Mouse (Mus musculus) liver, embryonic 14.5 days (tissue): ENCODE measurements around the gene Taar3. TPM values are rescaled to one million over a fixed set of nuclear protein-coding genes. Genes with fewer than 3 reads are reported as not detected.

Source experiments
- ATAC-seq: fragments of 200-750 bp; cut with Nextera tagmentation; 2 replicates; pipeline ENCODE4 v1.8.0; 2017; ENCODE audit warnings: moderate number of reproducible peaks, mild to moderate bottlenecking, moderate library complexity; ENCODE audit not compliant: insufficient read depth
- DNase-seq, 3 experiments: peaks; one replicate each; pipeline ENCODE4 v3.0.0-alpha.2; 2012 to 2013; ENCODE audit warnings: low read depth in 3 of 3, low spot score in 3 of 3
- H3K27ac ChIP-seq: fragments of 300-500 bp; sonication (generic); 2 replicates; pipeline ENCODE4 v1.5.1; 2014; ENCODE audit warnings: moderate library complexity, mild to moderate bottlenecking, control low read depth, inconsistent platforms
- H3K27me3 ChIP-seq: fragments of 300-500 bp; sonication (generic); 2 replicates; pipeline ENCODE4 v1.6.1; 2014; ENCODE audit warnings: mild to moderate bottlenecking, low read length, moderate library complexity; ENCODE audit not compliant: control insufficient read depth, insufficient read depth
- H3K36me3 ChIP-seq: fragments of 300-500 bp; sonication (generic); replicated peaks from 2 replicates; pipeline ENCODE4 v1.6.1; 2014; ENCODE audit warnings: low read depth; ENCODE audit not compliant: control insufficient read depth, insufficient read depth
- H3K4me1 ChIP-seq, 2 experiments: fragments of 200-500 bp in 1 of 2; fragments of 300-500 bp in 1 of 2; sonication (generic) in 1 of 2; replicated peaks; 2 replicates each; pipeline ENCODE4 v1.6.1; 2012 to 2014; ENCODE audit warnings: antibody characterized with exemption in 1 of 2, inconsistent platforms in 1 of 2, low read length in 1 of 2; ENCODE audit not compliant: control insufficient read depth in 2 of 2, insufficient read depth in 2 of 2
- H3K4me2 ChIP-seq: fragments of 300-500 bp; sonication (generic); 2 replicates; pipeline ENCODE4 v1.6.1; 2014; ENCODE audit warnings: low read depth, mild to moderate bottlenecking, control low read depth, moderate library complexity
- H3K4me3 ChIP-seq, 2 experiments: fragments of 200-500 bp in 1 of 2; fragments of 300-500 bp in 1 of 2; sonication (generic) in 1 of 2; 2 replicates each; pipeline ENCODE4 v1.5.1; 2012 to 2014; ENCODE audit warnings: low read depth in 2 of 2, low read length in 2 of 2, mild to moderate bottlenecking in 2 of 2, control low read depth in 1 of 2, inconsistent platforms in 1 of 2, moderate library complexity in 1 of 2; ENCODE audit not compliant: insufficient read depth in 1 of 2
- H3K9ac ChIP-seq: fragments of 300-500 bp; sonication (generic); replicated peaks from 2 replicates; pipeline ENCODE4 v1.6.1; 2014; ENCODE audit warnings: mild to moderate bottlenecking, control low read depth, moderate library complexity
- H3K9me3 ChIP-seq: fragments of 300-500 bp; sonication (generic); 2 replicates; pipeline ENCODE4 v1.6.1; 2016; ENCODE audit warnings: low read length, mixed read lengths; ENCODE audit not compliant: control insufficient read depth
- CTCF ChIP-seq: IDR thresholded peaks from 2 replicates; pipeline ENCODE4 v1.5.1; 2016; ENCODE audit warnings: antibody characterized with exemption, low read depth, control low read depth
- EP300 ChIP-seq: IDR thresholded peaks from 2 replicates; pipeline ENCODE4 v1.6.1; 2016; ENCODE audit warnings: antibody characterized with exemption, low read depth
- WGBS: fragments of 180-500 bp; shearing (Covaris S2); extraction: QIAGEN DNeasy Blood & Tissue Kit; methylation state at CpG from one replicate; pipeline ENCODE4 v1.1.7; 2014; ENCODE audit not compliant: insufficient replicate concordance; 5-methylcytosine and 5-hydroxymethylcytosine counted together
- polyA plus RNA-seq, 2 experiments: library from polyadenylated mRNA; depleted of rRNA in 1 of 2; stranded (reverse) in 1 of 2; unstranded in 1 of 2; fragments of >200 nt; fragmentation: Nextera tagmentation in 1 of 2; extraction: Ambion mirVana in 1 of 2; gene quantifications; 2 replicates each; pipeline versions ENCODE4 v1.2.1 to v1.2.3; 2012 to 2014

Gene Taar3
- polyA plus RNA-seq, 2 experiments = not detected

DNA sequence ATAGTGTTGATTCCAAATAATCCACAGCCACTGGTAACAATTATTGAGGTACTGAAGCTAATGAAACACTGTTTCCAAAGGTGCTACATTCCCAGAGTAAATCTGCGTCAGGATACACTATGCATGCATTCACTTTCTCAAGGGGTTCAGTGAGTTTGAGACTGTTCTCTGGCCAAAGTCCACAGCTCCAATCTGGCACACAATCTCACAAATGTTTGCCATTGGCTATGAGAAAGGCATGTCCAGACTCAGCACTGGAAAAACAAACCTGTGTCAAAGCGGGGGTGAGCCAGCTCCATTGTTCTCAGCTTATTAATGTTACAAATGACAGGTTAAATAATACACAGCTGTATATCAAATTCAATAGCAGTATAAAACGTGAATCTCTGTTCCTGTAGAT, 9.7 kb downstream of the Taar3 start:
- no peak overlapping the region for H3K4me2 ChIP-seq
- no peaks in the 10 kb centered on the region for H3K27me3 ChIP-seq
- WGBS = 47% methylated on average over 3 of the region's 3 CpGs
- TF ChIP-seq CTCF = no peak
- TF ChIP-seq EP300 = no peak
- DNase-seq (no peak), ATAC-seq (no peak)
- no peaks in the 10 kb centered on the region for H3K4me1 ChIP-seq
- no peak overlapping the region for H3K9ac ChIP-seq
- no peaks in the 10 kb centered on the region for H3K9me3 ChIP-seq
- no peak overlapping the region for H3K27ac ChIP-seq
- no peaks in the 10 kb centered on the region for H3K36me3 ChIP-seq
- no peak overlapping the region for H3K4me3 ChIP-seq

- Histone ChIP-seq H3K27ac (no peak within 1 kb of the TSS), H3K9ac (no peak within 1 kb of the TSS), H3K4me1 (no peaks in the 10 kb centered on the region), H3K4me3 (no peak within 1 kb of the TSS), H3K36me3 (no peaks in the 10 kb centered on the region), H3K27me3 (no peaks in the 10 kb centered on the region), H3K4me2 (no peak within 1 kb of the TSS), H3K9me3 (no peaks in the 10 kb centered on the region)
- DNase-seq = no peak
- no peak for ATAC-seq
- no peak for TF ChIP-seq EP300
- TF ChIP-seq CTCF = no peak
- WGBS = 68% methylated on average over 13 of the region's 13 CpGs
These were observed 11.1 kb downstream of the Taar3 start, which contains the start of gene Taar4 for GRCm38 (mm10) chr10:23960444-23960915. TSS of gene Taar4 (plus strand) at chr10:23960494.

DNA sequence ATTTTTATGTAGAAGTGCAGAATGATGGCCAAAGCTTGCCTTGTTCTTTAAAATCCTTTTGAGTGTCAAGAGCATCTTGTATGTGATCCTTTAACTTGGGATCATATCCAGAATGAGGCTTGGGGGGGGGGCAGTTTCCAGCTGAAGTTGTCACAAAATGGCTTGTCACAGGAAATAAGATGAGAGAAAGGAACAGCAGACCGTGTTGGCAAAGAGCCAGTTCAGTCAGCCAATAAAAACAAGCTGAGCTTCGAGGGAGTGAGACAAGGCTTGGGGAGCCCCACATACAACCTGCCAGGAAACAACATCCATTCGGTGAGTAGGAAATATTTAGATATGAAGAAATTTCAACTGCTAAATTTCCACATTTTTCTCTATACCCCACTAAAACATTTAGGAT, 14.1 kb downstream of the Taar3 start:
- Histone ChIP-seq H3K4me1 (no peaks in the 10 kb centered on the region), H3K27me3 (no peaks in the 10 kb centered on the region), H3K36me3 (no peaks in the 10 kb centered on the region), H3K4me3 (no peak overlapping the region), H3K9ac (no peak overlapping the region), H3K27ac (no peak overlapping the region), H3K9me3 (no peaks in the 10 kb centered on the region), H3K4me2 (no peak overlapping the region)
- no peak for ATAC-seq
- DNase-seq = no peak
- 38% methylated on average over 3 of the region's 3 CpGs for WGBS
- no peak for TF ChIP-seq EP300
- no peak for TF ChIP-seq CTCF

GRCm38 (mm10) chr10:23964921-23965610, 15.7 kb downstream of the Taar3 start:
- Histone ChIP-seq H3K9ac (no peak overlapping the region), H3K9me3 (no peaks in the 10 kb centered on the region), H3K27ac (no peak overlapping the region), H3K27me3 (no peaks in the 10 kb centered on the region), H3K4me1 (no peaks in the 10 kb centered on the region), H3K4me3 (no peak overlapping the region), H3K4me2 (no peak overlapping the region), H3K36me3 (no peaks in the 10 kb centered on the region)
- TF ChIP-seq CTCF (no peak), EP300 (no peak)
- no peak for ATAC-seq
- DNase-seq = no peak
- WGBS = 63% methylated on average over 6 of the region's 6 CpGs

DNA sequence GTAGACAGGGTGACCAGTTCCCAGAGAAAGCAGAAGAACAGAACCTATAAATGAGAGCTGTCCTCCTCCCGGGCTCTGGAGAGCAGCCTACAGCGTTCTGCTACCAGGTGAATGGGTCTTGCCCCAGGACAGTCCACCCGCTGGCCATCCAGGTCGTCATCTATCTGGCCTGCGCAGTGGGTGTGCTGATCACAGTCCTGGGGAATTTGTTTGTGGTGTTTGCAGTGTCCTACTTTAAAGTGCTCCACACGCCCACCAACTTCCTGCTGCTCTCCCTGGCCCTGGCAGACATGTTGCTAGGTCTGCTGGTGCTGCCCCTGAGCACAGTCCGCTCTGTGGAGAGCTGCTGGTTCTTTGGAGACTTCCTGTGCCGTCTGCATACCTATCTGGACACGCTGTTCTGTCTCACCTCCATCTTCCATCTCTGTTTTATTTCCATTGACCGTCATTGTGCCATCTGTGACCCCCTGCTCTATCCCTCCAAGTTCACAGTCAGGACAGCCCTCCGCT, 21.4 kb downstream of the Taar3 start, which contains the start of gene Taar5:
Gene Taar5, plus strand, starts transcription at position 51 of the 510 bp plus-strand sequence.
- no peak within 1 kb of the TSS for H3K27ac ChIP-seq
- ATAC-seq = no peak
- no peak within 1 kb of the TSS for H3K4me3 ChIP-seq
- H3K9ac ChIP-seq = no peak within 1 kb of the TSS
- no peak for DNase-seq
- H3K4me2 ChIP-seq = no peak within 1 kb of the TSS
- no peaks in the 10 kb centered on the region for H3K36me3 ChIP-seq
- 69% methylated on average over 11 of the region's 11 CpGs for WGBS
- no peaks in the 10 kb centered on the region for H3K9me3 ChIP-seq
- H3K27me3 ChIP-seq = no peaks in the 10 kb centered on the region
- no peaks in the 10 kb centered on the region for H3K4me1 ChIP-seq
- TF ChIP-seq EP300 = no peak
- TF ChIP-seq CTCF = no peak
